Comparison of ENCODE assay signal across 8 mouse cellular contexts in genomic region chr1:191097802-191098747, GRCm38 (mm10). TPM values are rescaled to one million over a fixed set of nuclear protein-coding genes. Genes with fewer than 3 reads are reported as not detected.
A peak's percentile ranks its signal among the peaks of the same experiment; 100 is the strongest.
DNase-seq lines count a peak whose midpoint lies in the region; ATAC-seq and TF ChIP-seq lines count a peak whose summit lies in the region.

Batf3 (plus strand) TSS chr1:191097847.

- peak; percentile 45 to 57 for DNase-seq in layer of hippocampus, postnatal 10 days (ENCODE audit: low spot score in 2 of 2)
- no peak for DNase-seq in layer of hippocampus, adult 9-11 months
- DNase-seq in heart, adult 2 months: peak; percentile 64
- DNase-seq in kidney, adult 2 months: peak; percentile 36
- DNase-seq in left cerebral cortex, postnatal 14 days (ENCODE audit: low spot score in 2 of 2): no peak

- H3K36me3 ChIP-seq in heart, adult 2 months (ENCODE audit: control insufficient read depth, insufficient read depth, low read length): no peaks in the 10 kb centered on the region
- H3K36me3 ChIP-seq in kidney, adult 2 months (ENCODE audit: control insufficient read depth, insufficient read depth, low read length): no peaks in the 10 kb centered on the region
- no peaks in the 10 kb centered on the region for H3K36me3 ChIP-seq in lung, embryonic 16.5 days (ENCODE audit: control insufficient read depth, insufficient read depth, low read length)

- no peaks in the 10 kb centered on the region for H3K27me3 ChIP-seq in heart, adult 2 months (ENCODE audit: control insufficient read depth, insufficient read depth, low read length)
- no peaks in the 10 kb centered on the region for H3K27me3 ChIP-seq in kidney, adult 2 months (replicated peaks; ENCODE audit: control insufficient read depth, insufficient read depth, low read length)
- H3K27me3 ChIP-seq in lung, embryonic 16.5 days (ENCODE audit: control insufficient read depth, insufficient read depth, low read depth, low read length): peaks cover 7% of the 10 kb centered on the region; the same call in 1 of the 2 replicates

- TF ChIP-seq POLR2A in heart, adult 2 months (IDR thresholded peaks at IDR 0.05; ENCODE audit: insufficient read depth, low read depth, low read length): no peak
- no peak for TF ChIP-seq POLR2A in kidney, adult 2 months (IDR thresholded peaks at IDR 0.05; ENCODE audit: low read depth, low read length)
- TF ChIP-seq POLR2A in olfactory bulb, adult 2 months (IDR thresholded peaks at IDR 0.05; ENCODE audit: insufficient read depth, low read depth, low read length): no peak

- no peak for TF ChIP-seq EP300 in heart, adult 2 months (IDR thresholded peaks at IDR 0.05; ENCODE audit: insufficient read depth, low read depth, low read length)

- ATAC-seq in common myeloid progenitor, adult 5-6 weeks (replicated peaks; ENCODE audit: low read depth, poor library complexity, severe bottlenecking): peak; percentile 46
- peak; percentile 76 for ATAC-seq in lung, embryonic 16.5 days (ENCODE audit: low read depth)

- WGBS in heart, adult 2 months: 2% methylated on average over 79 of the region's 95 CpGs
- under 1% methylated on average over 86 of the region's 95 CpGs for WGBS in kidney, adult 2 months
- under 1% methylated on average over 85 of the region's 95 CpGs for WGBS in lung, embryonic 16.5 days
- WGBS in olfactory bulb, adult 2 months: 1% methylated on average over 91 of the region's 95 CpGs

- intact Hi-C loops in heart, adult 2 months (cut with DNase I): no loop called here
- intact Hi-C loops in left cerebral cortex, postnatal 14 days (cut with DNase I): loop anchor here (5.0 to 10.0 kb wide), 2 partner anchors 74 to 167 kb away; no protein-coding TSS in a partner anchor

- H3K9ac ChIP-seq in heart, adult 2 months (ENCODE audit: low read depth, low read length): peak within 1 kb of the TSS; percentile 38
- H3K9ac ChIP-seq in lung, embryonic 16.5 days (ENCODE audit: low read length): peak within 1 kb of the TSS; percentile 71

- no peaks in the 10 kb centered on the region for H3K79me2 ChIP-seq in heart, adult 2 months (replicated peaks; ENCODE audit: control insufficient read depth, insufficient read depth, low read length)

- peak within 1 kb of the TSS; percentile 96 for H3K4me2 ChIP-seq in lung, embryonic 16.5 days (ENCODE audit: low read depth, low read length)

- H3K27ac ChIP-seq in heart, adult 2 months: no peak within 1 kb of the TSS
- no peak within 1 kb of the TSS for H3K27ac ChIP-seq in kidney, adult 2 months (ENCODE audit: insufficient read depth, low read depth, low read length)
- no peak within 1 kb of the TSS for H3K27ac ChIP-seq in lung, embryonic 16.5 days (ENCODE audit: low read length)
- no peak within 1 kb of the TSS for H3K27ac ChIP-seq in olfactory bulb, adult 2 months (ENCODE audit: insufficient read depth, low read depth, low read length)

- peak; percentile 65 for TF ChIP-seq CTCF in heart, adult 2 months (IDR thresholded peaks at IDR 0.05)
- no peak for TF ChIP-seq CTCF in kidney, adult 2 months (conservative IDR thresholded peaks at IDR 0.05; ENCODE audit: insufficient read depth, insufficient read length, low read depth, low read length)
- TF ChIP-seq CTCF in olfactory bulb, adult 2 months (IDR thresholded peaks at IDR 0.05; ENCODE audit: insufficient read depth, low read depth, low read length): peak; percentile 34

- no peaks in the 10 kb centered on the region; the same call in 1 of the 2 replicates for H3K4me1 ChIP-seq in heart, adult 2 months (ENCODE audit: control insufficient read depth, insufficient read depth, low read length)
- no peaks in the 10 kb centered on the region for H3K4me1 ChIP-seq in kidney, adult 2 months (ENCODE audit: control insufficient read depth, insufficient read depth, low read length)
- peaks cover 15% of the 10 kb centered on the region for H3K4me1 ChIP-seq in lung, embryonic 16.5 days (replicated peaks; ENCODE audit: control insufficient read depth, insufficient read depth, low read length)
- peaks cover 34% of the 10 kb centered on the region for H3K4me1 ChIP-seq in olfactory bulb, adult 2 months (ENCODE audit: control insufficient read depth, insufficient read depth, low read length)

- H3K4me3 ChIP-seq in heart, adult 2 months: peak within 1 kb of the TSS; percentile 56
- H3K4me3 ChIP-seq in kidney, adult 2 months (ENCODE audit: insufficient read depth, low read depth, low read length): peak within 1 kb of the TSS; percentile 63
- H3K4me3 ChIP-seq in lung, embryonic 16.5 days (ENCODE audit: low read length): peak within 1 kb of the TSS; percentile 65
- peak within 1 kb of the TSS; percentile 45 for H3K4me3 ChIP-seq in olfactory bulb, adult 2 months (ENCODE audit: insufficient read depth, low read depth, low read length)

- H3K9me3 ChIP-seq in lung, embryonic 16.5 days (ENCODE audit: control insufficient read depth, low read length): 0 out of 2 replicates have a peak, but pooled peaks cover 3% of the 10 kb centered on the region

RNA-seq across cellular contexts. Expression of gene Batf3, which starts in this region (rescaled TPM):
- 1 to 10 TPM in 1 of 2 experiments, under 1 TPM in 1; 0.74 to 1.4 TPM for total RNA-seq in layer of hippocampus, postnatal 10 days (2021)
- total RNA-seq in common myeloid progenitor, adult 5-6 weeks (2017): 6.0 TPM in 1 of 2 replicates, not detected in the other
- total RNA-seq in heart, adult 2 months (2021): under 1 TPM in 1 of 2 experiments, not detected in 1; 0.60 TPM
- 1.3 and 1.8 TPM in 2 replicates for polyA plus RNA-seq in heart, adult 2 months (2012; rRNA removed)
- polyA plus RNA-seq in kidney, adult 2 months (2012; rRNA removed): 4.1 and 4.9 TPM in 2 replicates
- polyA plus RNA-seq in lung, embryonic 16.5 days (2015; fragmentation: Nextera tagmentation; extraction: Ambion mirVana): 5.2 and 6.4 TPM in 2 replicates
- polyA plus RNA-seq in olfactory bulb, adult 2 months (2012; ENCODE audit: insufficient read depth, insufficient read length, low replicate concordance, missing spikeins): not detected in 2 replicates
- under 1 TPM; 0.62 to 0.74 TPM for total RNA-seq in left cerebral cortex, postnatal 14 days (2021)

Comparison
In these comparisons a context has a peak if more than half of its experiments do, and no peak if none do; other contexts are left out.
1. DNase-seq: peak in layer of hippocampus, postnatal 10 days (2 of 2), heart, adult 2 months (2 of 2) and kidney, adult 2 months (single experiment); none in layer of hippocampus, adult 9-11 months (single experiment) and left cerebral cortex, postnatal 14 days (0 of 2).
2. Peak in every context shown above with its lines, with median percentiles within 50 percentile points of each other: H3K4me3 ChIP-seq.